Mouse (Mus musculus) kidney, adult 2 months (tissue): ENCODE data around the gene Tango2.

ENCODE experiments used
- CTCF ChIP-seq: fragments of 200-500 bp; conservative IDR thresholded peaks from 2 replicates; pipeline ENCODE4 v1.5.1; 2011; ENCODE audit warnings: low read depth, mild to moderate bottlenecking, control low read depth, low read length, moderate library complexity, mixed read lengths; ENCODE audit not compliant: insufficient read depth, insufficient read length
- POLR2A ChIP-seq: fragments of 200-500 bp; IDR thresholded peaks from one replicate; pipeline ENCODE4 v1.6.1; 2011; ENCODE audit warnings: low read depth, low read length, control low read depth

DNA sequence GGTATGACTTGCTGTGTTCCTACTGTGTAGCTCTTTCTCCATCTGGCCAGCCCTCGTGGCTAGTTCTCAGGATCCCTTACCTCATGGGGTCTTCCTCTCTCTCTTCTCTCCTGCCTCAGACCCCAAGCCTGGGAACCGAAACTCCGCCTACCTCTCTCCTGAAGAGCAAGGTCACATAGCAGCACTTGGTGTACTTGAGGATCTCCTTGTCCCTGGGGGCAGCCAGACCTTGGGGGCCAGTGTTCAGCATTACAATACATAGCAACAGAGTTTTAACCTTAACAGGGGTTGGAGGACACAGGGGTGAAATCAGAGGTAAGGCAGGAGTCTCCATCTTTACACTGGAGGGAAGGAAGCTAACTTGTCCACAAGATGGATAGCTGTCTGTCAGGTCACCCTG is 39.1 kb upstream of the Tango2 start:
- no peak for TF ChIP-seq POLR2A
- TF ChIP-seq CTCF: no peak
